Mouse (Mus musculus) G1E (cell line): ENCODE results near the gene Golph3l.

Source experiments
- CTCF ChIP-seq: IDR thresholded peaks from 2 replicates; pipeline ENCODE4 v1.5.1; 2012; ENCODE audit warnings: low read depth, low read length, inconsistent platforms, mixed read lengths
- GATA1 ChIP-seq: IDR thresholded peaks from 2 replicates; pipeline ENCODE4 v1.6.1; 2012; ENCODE audit warnings: borderline replicate concordance, low read length, inconsistent platforms, mixed read lengths
- GATA2 ChIP-seq: IDR thresholded peaks from 2 replicates; pipeline ENCODE4 v1.6.1; 2012; ENCODE audit warnings: low read depth, low read length, inconsistent platforms, borderline replicate concordance

- TF ChIP-seq CTCF (no peak), GATA1 (no peak), GATA2 (no peak)
These were observed 34.8 kb downstream of the Golph3l start for GRCm38 (mm10) chr3:95623551-95623950.
